Mouse (Mus musculus): ENCODE data around the gene Slc17a3. TPM values are rescaled to one million over a fixed set of nuclear protein-coding genes. Genes with fewer than 3 reads are reported as not detected.

Slc17a3 gene
- polyA plus RNA-seq, 1 experiment from 2014 or later = 14.2 TPM

GRCm38 (mm10) chr13:23885540-23885939, 46.3 kb downstream of the Slc17a3 start:
- Histone ChIP-seq H3K4me3 (replicated peaks; ENCODE audit: low read depth, low read length) (no peak overlapping the region), H3K27ac (no peak overlapping the region), H3K9ac (ENCODE audit: low read depth, low read length) (no peak overlapping the region), H3K4me2 (ENCODE audit: low read length) (no peak overlapping the region), H3K9me3 (replicated peaks; ENCODE audit: low read length) (no peaks in the 10 kb centered on the region), H3K27me3 (ENCODE audit: insufficient read depth, low read length) (no peaks in the 10 kb centered on the region), H3K36me3 (ENCODE audit: insufficient read depth, low read length) (no peaks in the 10 kb centered on the region), H3K4me1 (replicated peaks; ENCODE audit: insufficient read depth, low read length) (no peaks in the 10 kb centered on the region)
- WGBS = 39% methylated on average over 2 of the region's 2 CpGs
- DNase-seq (ENCODE audit: low spot score) = peak; percentile 54
- TF ChIP-seq CTCF (IDR thresholded peaks at IDR 0.05; ENCODE audit: low read depth) = peak; percentile 63
- no peak for ATAC-seq (replicated peaks; ENCODE audit: low FRiP score, low read depth)

- no peak overlapping the region for H3K9ac ChIP-seq (ENCODE audit: low read depth, low read length)
- 81% methylated on average over 3 of the region's 3 CpGs for WGBS
- no peaks in the 10 kb centered on the region for H3K27me3 ChIP-seq (ENCODE audit: insufficient read depth, low read length)
- no peak for TF ChIP-seq CTCF (IDR thresholded peaks at IDR 0.05; ENCODE audit: low read depth)
- H3K4me2 ChIP-seq (ENCODE audit: low read length) = no peak overlapping the region
- H3K36me3 ChIP-seq (ENCODE audit: insufficient read depth, low read length) = no peaks in the 10 kb centered on the region
- DNase-seq (ENCODE audit: low spot score) (no peak), ATAC-seq (replicated peaks; ENCODE audit: low FRiP score, low read depth) (no peak)
- no peak overlapping the region for H3K27ac ChIP-seq
- H3K4me3 ChIP-seq (replicated peaks; ENCODE audit: low read depth, low read length) = no peak overlapping the region
- H3K4me1 ChIP-seq (replicated peaks; ENCODE audit: insufficient read depth, low read length) = no peaks in the 10 kb centered on the region
- H3K9me3 ChIP-seq (replicated peaks; ENCODE audit: low read length) = no peaks in the 10 kb centered on the region
These were observed 47.9 kb downstream of the Slc17a3 start for GRCm38 (mm10) chr13:23887026-23887725.

DNA sequence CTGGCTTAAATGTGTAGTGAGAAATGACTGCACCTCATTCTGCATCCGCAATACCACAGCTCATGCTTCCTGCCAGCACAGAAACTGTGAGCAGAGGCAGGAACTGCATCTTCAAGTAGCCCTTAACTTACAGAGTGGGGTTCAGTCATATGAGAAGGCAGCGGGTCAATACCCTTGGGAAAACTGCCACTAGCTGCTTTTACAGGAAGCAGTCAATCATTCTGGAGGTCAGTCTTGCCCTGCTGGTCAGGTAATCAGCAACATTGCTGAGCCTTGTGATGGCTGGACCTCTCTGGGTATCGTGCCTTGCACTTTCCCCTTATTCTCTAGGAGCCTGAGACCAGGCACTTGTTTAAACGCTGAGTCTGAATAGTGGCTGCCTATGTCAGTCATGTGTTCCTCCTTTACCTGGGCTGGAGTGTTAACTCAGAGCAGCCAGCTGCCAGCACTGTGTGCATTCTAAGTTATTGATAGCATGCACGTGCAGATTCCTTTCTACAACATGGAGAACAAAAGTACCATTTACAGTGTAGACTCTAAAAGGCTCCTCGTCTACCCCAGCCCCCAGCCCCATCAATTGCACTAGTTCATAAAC, 49.9 kb downstream of the Slc17a3 start:
- no peaks in the 10 kb centered on the region for H3K4me1 ChIP-seq (replicated peaks; ENCODE audit: insufficient read depth, low read length)
- no peak overlapping the region for H3K9ac ChIP-seq (ENCODE audit: low read depth, low read length)
- no peak overlapping the region for H3K4me2 ChIP-seq (ENCODE audit: low read length)
- H3K9me3 ChIP-seq (replicated peaks; ENCODE audit: low read length) = no peaks in the 10 kb centered on the region
- TF ChIP-seq CTCF (IDR thresholded peaks at IDR 0.05; ENCODE audit: low read depth) = no peak
- H3K36me3 ChIP-seq (ENCODE audit: insufficient read depth, low read length) = no peaks in the 10 kb centered on the region
- WGBS = 34% methylated on average over 6 of the region's 6 CpGs
- no peak overlapping the region for H3K27ac ChIP-seq
- ATAC-seq (replicated peaks; ENCODE audit: low FRiP score, low read depth) (peak; percentile 82), DNase-seq (ENCODE audit: low spot score) (no peak)
- H3K4me3 ChIP-seq (replicated peaks; ENCODE audit: low read depth, low read length) = no peak overlapping the region
- H3K27me3 ChIP-seq (ENCODE audit: insufficient read depth, low read length) = no peaks in the 10 kb centered on the region

- H3K4me3 ChIP-seq (replicated peaks; ENCODE audit: low read depth, low read length) = no peak overlapping the region
- ATAC-seq (replicated peaks; ENCODE audit: low FRiP score, low read depth) (no peak), DNase-seq (ENCODE audit: low spot score) (no peak)
- H3K27ac ChIP-seq = no peak overlapping the region
- H3K9me3 ChIP-seq (replicated peaks; ENCODE audit: low read length) = no peaks in the 10 kb centered on the region
- no peaks in the 10 kb centered on the region for H3K36me3 ChIP-seq (ENCODE audit: insufficient read depth, low read length)
- H3K9ac ChIP-seq (ENCODE audit: low read depth, low read length) = no peak overlapping the region
- no peak for TF ChIP-seq CTCF (IDR thresholded peaks at IDR 0.05; ENCODE audit: low read depth)
- H3K4me1 ChIP-seq (replicated peaks; ENCODE audit: insufficient read depth, low read length) = no peaks in the 10 kb centered on the region
- H3K4me2 ChIP-seq (ENCODE audit: low read length) = no peak overlapping the region
- 36% methylated on average over 9 of the region's 9 CpGs for WGBS
- no peaks in the 10 kb centered on the region for H3K27me3 ChIP-seq (ENCODE audit: insufficient read depth, low read length)
These were observed 53.5 kb downstream of the Slc17a3 start for GRCm38 (mm10) chr13:23892592-23893268.

DNA sequence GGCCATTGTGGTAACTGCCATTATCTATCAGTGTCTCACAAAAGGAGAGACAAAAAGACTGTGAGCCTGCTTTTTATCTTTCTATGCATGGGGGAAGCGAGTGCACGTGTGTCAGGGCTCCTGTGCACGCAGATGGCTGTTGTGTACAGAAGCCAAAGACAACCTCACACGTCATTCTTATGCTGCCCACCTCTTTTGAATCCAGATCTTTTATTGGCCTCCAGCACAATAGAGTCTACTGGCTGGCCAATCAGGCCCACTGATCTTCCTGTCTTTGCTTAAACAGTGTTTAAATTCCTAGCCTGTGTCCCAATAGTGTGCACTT, 54.0 kb downstream of the Slc17a3 start:
- DNase-seq (ENCODE audit: low spot score) (no peak), ATAC-seq (replicated peaks; ENCODE audit: low FRiP score, low read depth) (no peak)
- Histone ChIP-seq H3K4me3 (replicated peaks; ENCODE audit: low read depth, low read length) (no peak overlapping the region), H3K27me3 (ENCODE audit: insufficient read depth, low read length) (no peaks in the 10 kb centered on the region), H3K36me3 (ENCODE audit: insufficient read depth, low read length) (no peaks in the 10 kb centered on the region), H3K9me3 (replicated peaks; ENCODE audit: low read length) (no peaks in the 10 kb centered on the region), H3K27ac (no peak overlapping the region), H3K9ac (ENCODE audit: low read depth, low read length) (no peak overlapping the region), H3K4me2 (ENCODE audit: low read length) (no peak overlapping the region), H3K4me1 (replicated peaks; ENCODE audit: insufficient read depth, low read length) (no peaks in the 10 kb centered on the region)
- WGBS = 63% methylated on average over 4 of the region's 4 CpGs
- TF ChIP-seq CTCF (IDR thresholded peaks at IDR 0.05; ENCODE audit: low read depth) = no peak

DNA sequence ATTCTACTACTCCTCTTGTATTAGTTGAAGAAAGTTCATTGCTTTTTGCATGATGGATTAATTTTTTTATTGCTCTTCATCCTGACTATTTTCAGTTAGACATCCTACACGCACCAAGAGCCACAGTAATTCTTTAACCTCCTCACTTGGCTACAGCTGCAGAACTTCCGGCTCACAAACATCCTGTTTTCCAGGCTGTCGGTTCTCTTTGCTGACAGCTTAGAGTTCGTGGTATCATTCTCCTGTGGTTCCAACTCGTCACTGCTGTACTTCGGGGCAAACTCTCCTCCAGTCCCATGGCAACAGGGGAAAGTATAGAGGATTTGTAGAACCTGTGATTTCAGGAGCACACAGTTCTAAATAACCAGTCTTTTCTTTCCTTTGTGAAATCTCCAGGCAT, 59.0 kb downstream of the Slc17a3 start:
- no peak for TF ChIP-seq CTCF (IDR thresholded peaks at IDR 0.05; ENCODE audit: low read depth)
- Histone ChIP-seq H3K4me1 (replicated peaks; ENCODE audit: insufficient read depth, low read length) (no peaks in the 10 kb centered on the region), H3K9me3 (replicated peaks; ENCODE audit: low read length) (no peaks in the 10 kb centered on the region), H3K27me3 (ENCODE audit: insufficient read depth, low read length) (no peaks in the 10 kb centered on the region), H3K4me2 (ENCODE audit: low read length) (no peak overlapping the region), H3K27ac (no peak overlapping the region), H3K4me3 (replicated peaks; ENCODE audit: low read depth, low read length) (no peak overlapping the region), H3K36me3 (ENCODE audit: insufficient read depth, low read length) (no peaks in the 10 kb centered on the region), H3K9ac (ENCODE audit: low read depth, low read length) (no peak overlapping the region)
- no peak for ATAC-seq (replicated peaks; ENCODE audit: low FRiP score, low read depth)
- DNase-seq (ENCODE audit: low spot score) = peak; percentile 68
- 9% methylated on average over 6 of the region's 6 CpGs for WGBS

Data from kidney, postnatal 0 days (tissue).